Mouse (Mus musculus): ENCODE results near the gene Gm11939.
A peak's percentile ranks its signal among the peaks of the same experiment; 100 is the strongest.
"Not testable (repeated sequence)": the region's sequence is repeated elsewhere in the genome, so short reads cannot be mapped to it uniquely, and the experiment has no call there.

The Gm11939 gene

DNA sequence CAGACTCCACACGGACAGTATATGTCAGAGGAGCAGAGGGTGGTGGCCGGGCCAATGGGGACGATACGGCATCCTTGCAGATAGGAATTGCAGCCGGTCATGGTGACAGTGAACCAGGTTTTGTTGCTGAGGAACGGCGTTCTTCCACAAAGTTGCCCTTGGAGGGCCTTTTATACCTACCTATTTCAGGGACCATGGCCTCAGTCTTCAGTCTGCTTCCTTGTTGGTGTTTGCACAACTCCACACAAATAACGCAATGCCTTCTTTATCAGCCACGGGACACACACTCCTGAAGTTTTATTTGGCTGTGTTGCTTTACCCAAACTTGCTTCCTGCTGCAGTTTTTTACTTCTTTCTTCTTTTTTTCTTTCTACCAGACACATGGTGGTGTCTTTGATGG lies at the start of gene Gm11939:
TSS of gene Gm11939 (minus strand) at position 101 of the 400 bp plus-strand sequence.
- no peak for DNase-seq (ENCODE audit: extremely low spot score, low spot score)

DNA sequence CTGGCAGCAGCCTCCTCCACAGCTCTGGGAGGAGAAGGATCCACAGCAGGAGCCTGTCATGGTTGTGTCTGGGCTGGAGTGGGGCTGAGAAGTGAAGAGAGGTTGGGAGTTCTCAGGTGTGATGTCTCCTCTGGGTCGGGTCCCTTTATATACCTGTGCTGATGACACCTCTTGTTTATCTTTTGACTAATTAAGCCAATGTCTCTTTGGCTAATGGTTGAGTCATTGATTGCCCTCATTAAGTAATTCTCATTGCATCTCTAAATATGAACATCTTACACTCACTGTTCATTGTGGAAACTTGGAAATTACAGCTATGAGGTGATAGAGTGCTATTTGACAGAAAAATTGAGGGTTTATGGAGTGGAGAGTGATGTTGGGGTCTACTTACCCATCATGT lies 43.9 kb upstream of the Gm11939 start, which contains the start of gene Gm11938:
TSS of gene Gm11938 (minus strand) at position 101 of the 400 bp plus-strand sequence.
- DNase-seq (ENCODE audit: extremely low spot score, low spot score), result not testable (repeated sequence)

DNA sequence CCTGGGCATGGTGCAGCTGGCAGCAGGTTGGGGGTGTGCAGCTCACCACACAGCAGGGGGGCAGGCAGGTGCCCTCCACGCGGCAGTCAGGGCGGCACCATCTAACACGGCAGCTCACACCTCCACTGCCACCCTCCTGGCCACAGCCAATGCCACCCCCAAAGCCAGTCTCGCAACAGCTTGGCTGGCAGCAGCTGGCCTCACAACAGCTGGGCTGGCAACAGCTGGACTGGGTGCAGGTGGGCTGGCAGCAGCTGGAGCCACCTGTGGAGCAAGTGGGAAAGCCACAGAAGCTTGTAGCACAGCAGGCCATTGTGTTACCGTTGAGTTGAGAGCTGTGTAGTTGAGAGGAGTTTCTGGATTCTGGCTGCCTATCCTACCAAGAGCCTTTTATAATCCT lies 38.5 kb upstream of the Gm11939 start, which contains the start of gene Krtap9-3:
TSS of gene Krtap9-3 (minus strand) at position 364 of the 400 bp plus-strand sequence.
- not testable (repeated sequence) for DNase-seq (ENCODE audit: extremely low spot score, low spot score)

DNA sequence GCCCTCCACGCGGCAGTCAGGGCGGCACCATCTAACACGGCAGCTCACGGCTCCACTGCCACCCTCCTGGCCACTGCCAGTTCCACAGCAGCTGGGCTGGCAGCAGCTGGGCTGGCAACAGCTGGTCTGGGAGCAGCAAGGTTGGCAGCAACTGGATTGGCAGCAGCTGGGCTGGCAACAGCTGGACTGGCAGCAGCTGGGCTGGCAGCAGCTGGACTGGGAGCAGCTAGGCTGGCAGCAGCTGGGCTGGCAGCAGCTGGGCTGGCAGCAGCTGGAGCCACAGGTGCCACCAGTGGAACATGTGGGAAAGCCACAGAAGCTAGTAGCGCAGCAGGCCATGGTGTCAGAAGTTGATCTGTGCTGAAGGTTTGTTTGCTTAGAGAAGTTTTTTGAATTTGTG lies 31.7 kb upstream of the Gm11939 start, which contains the start of gene Krtap1-3:
TSS of gene Krtap1-3 (minus strand) at position 359 of the 400 bp plus-strand sequence.
- DNase-seq (ENCODE audit: extremely low spot score, low spot score), result no peak

DNA sequence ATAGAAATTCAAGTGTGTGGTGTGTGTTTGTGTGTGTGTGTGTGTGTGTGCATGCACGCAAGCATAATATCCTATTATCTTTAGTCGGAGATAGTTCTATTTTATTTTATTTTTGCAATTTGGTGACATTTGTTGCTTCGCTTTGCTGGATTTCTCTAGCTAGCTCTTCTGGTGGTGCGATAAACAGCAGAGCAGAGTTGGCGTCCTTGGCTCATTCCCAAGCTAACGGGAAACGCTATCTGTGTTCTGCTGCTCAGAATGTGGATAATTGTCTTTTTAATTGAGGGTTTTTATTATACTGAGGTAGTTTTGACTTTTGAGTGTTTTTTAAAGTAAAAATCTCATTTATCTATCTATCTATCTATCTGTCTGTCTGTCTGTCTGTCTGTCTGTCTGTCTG lies 25.8 kb upstream of the Gm11939 start:
- DNase-seq (ENCODE audit: extremely low spot score, low spot score), result no peak

DNA sequence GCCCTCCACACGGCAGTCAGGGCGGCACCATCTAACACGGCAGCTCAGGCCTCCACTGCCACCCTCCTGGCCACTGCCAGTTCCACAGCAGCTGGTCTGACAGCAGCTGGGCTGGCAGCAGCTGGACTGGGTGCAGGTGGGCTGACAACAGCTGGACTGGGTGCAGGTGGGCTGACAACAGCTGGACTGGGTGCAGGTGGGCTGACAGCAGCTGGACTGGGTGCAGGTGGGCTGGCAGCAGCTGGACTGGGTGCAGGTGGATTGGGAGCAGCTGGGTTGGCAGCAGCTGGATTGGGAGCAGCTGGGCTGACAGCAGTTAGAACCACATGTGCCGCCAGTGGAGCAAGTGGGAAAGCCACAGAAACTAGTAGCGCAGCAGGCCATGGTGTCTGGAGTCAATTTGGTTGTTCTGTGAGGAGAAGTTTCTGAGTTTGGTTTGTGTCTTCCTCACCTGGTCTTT lies 24.0 kb upstream of the Gm11939 start, which contains the start of gene Krtap1-4:
TSS of gene Krtap1-4 (minus strand) at position 410 of the 460 bp plus-strand sequence.
- no peak for DNase-seq (ENCODE audit: extremely low spot score, low spot score)

DNA sequence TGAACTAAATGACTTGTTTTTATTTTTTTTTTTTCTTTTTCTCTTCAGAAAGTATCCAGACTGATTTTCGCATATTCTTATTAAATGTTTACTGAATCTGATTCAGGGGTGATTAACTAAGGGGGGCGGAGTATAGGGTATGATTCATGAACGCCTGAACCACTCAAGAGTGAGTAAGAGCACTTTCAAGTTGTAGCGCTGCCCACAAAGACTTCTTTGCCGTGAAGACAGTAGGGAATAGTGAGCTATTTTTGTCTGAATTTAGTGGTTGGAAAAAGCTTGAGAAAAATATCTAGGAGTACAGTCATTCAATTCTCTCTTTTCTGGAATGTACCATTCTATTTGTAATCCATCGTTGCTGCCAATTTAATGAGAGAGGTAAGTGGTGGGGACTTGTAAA lies 22.3 kb upstream of the Gm11939 start:
- no peak for DNase-seq (ENCODE audit: extremely low spot score, low spot score)

DNA sequence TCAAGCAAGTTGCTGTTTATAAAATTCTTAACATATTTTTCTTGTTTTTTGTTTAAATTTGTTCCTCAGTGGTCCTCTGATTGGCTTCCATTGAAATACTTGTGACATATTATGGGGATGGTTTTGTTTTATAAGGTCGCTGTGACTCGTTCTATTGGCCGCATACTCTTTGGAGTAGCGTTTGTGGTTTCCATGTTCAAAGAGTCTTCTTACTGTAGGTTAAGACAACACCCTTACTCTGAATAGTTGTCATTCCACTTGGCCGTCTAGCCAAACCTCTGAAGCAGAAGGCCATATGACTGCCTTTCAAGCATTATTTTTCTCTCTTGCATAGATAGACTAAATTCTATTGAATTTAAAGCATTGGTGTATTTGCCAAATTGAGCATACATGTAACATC lies 21.8 kb upstream of the Gm11939 start:
- no peak for DNase-seq (ENCODE audit: extremely low spot score, low spot score)

DNA sequence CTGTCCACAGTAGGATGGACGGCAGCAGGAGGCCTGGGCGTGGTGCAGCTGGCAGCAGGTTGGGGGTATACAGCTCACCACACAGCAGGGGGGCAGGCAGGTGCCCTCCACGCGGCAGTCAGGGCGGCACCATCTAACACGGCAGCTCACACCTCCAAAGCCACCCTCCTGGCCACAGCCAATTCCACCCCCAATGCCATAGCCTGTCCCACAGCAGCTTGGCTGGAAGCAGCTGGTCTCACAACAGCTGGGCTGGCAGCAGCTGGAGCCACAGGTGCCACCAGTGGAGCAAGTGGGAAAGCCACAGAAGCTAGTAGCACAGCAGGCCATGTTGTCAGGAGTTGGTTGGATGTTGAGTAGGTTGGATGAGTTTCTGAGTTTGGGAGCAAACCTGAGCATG lies 21.4 kb upstream of the Gm11939 start, which contains the start of gene Krtap1-5:
TSS of gene Krtap1-5 (minus strand) at position 381 of the 400 bp plus-strand sequence.
- no peak for DNase-seq (ENCODE audit: extremely low spot score, low spot score)

DNA sequence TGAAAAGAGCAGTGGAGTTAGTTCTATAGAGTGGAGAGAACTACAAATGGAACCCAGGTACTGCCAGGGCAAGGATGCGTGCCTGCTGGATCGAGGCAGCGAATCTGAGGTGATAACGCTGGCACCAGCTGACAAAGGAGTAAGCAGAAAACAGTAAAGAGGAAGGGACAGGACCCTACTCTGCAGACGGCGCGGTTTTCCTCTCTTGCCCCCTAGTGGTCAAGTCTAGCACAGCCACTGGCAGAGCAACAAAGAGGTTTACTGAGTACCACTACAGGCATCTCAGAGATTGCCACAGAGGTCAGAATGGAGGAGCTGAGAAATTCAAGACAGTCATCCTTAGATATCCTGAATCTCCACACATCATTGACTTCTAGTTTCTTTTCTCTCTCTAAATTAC lies 14.8 kb upstream of the Gm11939 start:
- DNase-seq (ENCODE audit: extremely low spot score, low spot score), result peak; percentile 80

DNA sequence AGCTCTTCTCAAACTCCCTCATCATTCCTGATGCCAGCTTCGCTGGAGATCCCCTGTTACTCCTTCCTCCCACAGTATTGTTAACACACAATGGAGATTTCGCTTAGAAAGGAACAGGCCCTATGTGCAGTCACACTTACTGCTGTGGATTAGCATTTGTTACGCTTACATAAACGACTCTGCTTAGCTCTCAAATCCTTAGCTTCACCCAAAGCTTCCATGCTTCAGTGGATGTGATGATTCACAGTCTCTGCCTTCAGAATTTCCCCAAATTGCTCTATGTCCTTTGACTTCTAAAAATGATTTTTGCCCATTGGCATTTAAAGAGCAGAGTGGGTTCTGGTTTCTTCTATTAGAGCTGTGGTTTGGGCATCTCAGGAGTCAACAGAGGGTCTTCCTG lies 13.9 kb upstream of the Gm11939 start:
- DNase-seq (ENCODE audit: extremely low spot score, low spot score), result no peak

DNA sequence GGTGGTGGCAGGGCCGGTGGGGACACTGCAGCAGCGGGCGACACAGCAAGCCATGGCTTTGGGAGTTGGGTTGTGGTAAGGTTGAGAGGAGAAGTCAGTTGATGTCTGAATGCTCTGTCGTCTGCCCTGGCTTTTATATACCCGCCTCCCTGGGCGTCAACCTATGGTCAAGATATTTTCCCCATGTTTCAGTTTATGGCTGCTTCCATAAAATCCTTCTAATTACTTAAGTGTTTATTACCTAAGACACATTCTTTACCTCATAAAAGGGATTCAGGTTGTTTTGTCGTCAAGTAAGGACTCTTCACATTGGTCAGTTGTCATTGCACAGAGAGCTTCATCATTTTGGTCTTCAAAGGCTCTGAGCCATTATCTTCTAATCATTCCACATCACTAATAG lies 7.3 kb upstream of the Gm11939 start, which contains the start of gene Krtap3-1:
TSS of gene Krtap3-1 (minus strand) at position 101 of the 400 bp plus-strand sequence.
- DNase-seq (ENCODE audit: extremely low spot score, low spot score), result no peak

DNA sequence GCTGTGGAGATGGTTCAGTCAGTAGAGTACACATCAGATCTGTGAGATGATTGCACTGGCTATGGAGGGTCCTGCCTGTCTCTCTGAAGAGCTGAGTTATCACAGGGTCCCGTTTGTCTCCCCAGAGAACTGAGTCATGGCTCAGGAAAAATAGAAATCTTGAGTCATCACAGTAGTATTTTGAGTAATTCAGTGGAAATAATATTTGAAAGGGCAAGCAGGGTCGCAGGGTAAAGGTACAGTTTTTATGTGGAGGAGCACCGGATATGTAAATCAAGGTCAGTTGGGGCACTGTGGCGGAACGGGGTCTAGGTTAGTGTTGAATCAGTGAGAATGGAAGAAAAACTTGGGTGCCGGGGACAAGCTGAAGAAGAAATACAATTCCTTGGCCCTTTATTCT lies 3.3 kb upstream of the Gm11939 start:
- DNase-seq (ENCODE audit: extremely low spot score, low spot score), result no peak

DNA sequence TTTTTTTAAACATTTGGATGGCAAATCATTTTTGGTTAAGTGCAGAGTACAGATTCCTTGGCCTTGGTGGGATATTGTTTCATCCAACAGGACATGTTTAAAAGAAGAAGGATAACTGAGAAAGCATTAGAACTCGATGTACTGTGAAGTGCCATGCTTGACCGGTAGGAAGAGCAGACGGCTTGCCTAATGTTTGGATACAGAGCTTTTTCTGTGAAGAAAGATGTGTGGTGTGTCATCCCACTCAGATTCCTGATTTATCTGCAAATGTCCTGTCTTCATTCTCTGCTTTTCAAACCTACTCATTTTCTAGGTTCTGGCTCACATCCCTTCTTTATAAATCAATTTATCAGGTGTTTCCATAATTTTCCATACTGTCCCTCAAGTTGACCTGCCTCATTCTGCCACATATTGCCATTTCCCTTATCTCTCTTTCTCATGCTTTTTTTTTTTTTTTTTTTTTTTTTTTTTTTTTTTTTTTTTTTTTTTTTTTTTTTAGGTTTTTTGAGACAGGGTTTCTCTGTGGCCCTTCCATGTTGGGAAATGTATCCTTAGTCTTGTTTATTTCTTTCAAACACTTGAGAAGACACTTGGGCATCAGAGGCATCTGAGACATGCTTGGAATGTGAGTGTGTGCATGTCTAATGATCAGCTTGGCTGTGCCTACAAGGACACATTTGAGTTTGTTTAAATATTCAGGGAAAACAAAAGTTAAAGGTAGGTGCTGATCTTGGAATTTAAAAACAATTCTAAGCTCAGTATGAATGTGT lies 1.1 kb downstream of the Gm11939 start:
- no peak for DNase-seq (ENCODE audit: extremely low spot score, low spot score)

DNA sequence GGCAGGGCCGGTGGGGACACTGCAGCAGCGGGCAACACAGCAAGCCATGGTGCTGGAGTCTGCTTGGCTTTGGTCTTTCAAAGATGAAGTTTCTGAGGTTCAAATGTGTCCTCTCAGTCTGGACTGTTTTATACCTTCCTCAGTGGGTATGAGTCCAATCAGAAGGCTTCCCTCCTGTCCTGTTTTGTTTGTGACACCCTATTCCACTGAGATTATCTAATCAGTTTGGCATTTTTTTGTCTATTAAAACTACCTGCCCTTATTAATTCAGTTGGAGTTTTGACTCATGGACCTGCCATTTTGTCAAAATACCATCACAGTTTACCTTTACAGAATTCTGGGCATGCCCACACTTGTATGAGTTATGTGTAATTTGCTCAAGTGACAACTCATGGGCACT lies 2.5 kb downstream of the Gm11939 start, which contains the start of gene Krtap3-2:
TSS of gene Krtap3-2 (minus strand) at position 101 of the 400 bp plus-strand sequence.
- DNase-seq (ENCODE audit: extremely low spot score, low spot score), result no peak

DNA sequence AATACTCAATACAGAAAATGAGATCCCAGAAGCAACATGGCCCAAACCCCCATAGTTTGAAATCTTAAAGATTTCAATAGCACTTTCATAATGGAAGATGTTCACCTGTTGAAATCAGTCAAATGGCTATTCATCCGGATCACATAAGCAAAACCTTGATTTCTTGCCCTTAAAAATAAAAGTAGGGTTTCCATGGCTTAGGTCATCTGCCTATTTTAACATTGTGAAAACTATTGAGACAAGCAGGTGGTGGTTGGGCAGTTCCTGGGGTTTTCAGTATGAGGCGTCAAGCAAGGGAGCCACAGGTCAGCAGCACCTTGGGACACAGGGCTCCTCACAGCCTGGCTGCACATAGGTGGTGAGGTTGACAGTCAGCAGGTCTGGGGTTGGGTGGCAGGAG lies 3.1 kb downstream of the Gm11939 start:
- no peak for DNase-seq (ENCODE audit: extremely low spot score, low spot score)

DNA sequence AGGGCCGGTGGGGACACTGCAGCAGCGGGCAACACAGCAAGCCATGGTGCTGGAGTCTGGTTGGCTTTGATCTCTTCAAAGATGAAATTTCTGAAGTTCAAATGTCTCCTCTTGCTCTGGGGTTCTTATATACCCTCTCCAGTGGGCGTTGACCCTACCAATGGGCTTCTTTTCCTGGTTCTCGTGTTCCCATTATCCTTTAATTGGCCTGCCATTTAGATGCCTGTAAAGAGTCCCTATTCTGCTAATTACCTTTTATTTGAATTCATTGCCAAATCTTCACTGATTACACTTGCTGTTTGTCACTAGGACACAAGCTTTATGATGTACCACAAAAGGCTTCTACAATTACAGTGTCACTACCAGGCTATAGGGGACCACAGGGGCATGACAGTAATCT lies 8.5 kb downstream of the Gm11939 start, which contains the start of gene Krtap3-3:
TSS of gene Krtap3-3 (minus strand) at position 101 of the 400 bp plus-strand sequence.
- DNase-seq (ENCODE audit: extremely low spot score, low spot score), result no peak

DNA sequence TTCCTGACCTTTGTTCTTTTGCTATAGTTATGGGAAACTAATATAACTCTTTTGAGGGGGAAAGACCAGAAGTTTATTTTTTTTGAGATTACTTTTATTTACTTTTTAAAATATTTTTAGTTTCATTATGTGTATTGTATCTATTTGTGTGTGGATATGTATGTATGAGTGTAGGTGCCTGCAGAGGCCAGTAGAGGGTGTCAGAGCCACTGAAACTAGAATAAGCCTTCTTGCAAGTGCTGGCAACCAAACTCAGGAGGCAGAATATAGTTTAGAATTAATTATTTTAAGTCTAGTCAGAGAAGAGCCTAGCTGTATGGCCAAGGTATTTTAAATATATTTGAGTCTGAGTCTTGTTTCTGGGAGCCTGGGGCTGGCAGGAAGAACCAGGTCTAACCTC lies 11.4 kb downstream of the Gm11939 start:
- no peak for DNase-seq (ENCODE audit: extremely low spot score, low spot score)

DNA sequence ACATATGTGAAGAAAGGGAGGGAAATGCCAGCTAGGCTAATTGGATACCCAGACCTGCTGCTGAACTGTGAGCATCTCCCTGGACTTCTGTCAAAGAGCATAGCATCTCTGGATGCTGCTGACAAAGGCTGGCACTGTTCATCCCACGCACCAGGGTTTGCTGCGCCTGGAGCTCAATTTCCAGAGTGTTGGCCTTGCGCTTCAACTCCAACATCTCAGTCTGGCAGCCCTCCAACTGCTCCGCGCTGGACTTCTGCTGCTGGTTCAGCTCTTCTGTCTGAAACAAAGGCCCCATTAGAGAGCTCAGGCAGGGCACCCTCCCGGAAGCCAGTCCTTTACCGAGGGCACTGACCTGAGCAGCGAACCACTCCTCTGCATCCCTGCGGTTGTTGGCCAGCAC lies 19.5 kb downstream of the Gm11939 start:
- DNase-seq (ENCODE audit: extremely low spot score, low spot score), result no peak

DNA sequence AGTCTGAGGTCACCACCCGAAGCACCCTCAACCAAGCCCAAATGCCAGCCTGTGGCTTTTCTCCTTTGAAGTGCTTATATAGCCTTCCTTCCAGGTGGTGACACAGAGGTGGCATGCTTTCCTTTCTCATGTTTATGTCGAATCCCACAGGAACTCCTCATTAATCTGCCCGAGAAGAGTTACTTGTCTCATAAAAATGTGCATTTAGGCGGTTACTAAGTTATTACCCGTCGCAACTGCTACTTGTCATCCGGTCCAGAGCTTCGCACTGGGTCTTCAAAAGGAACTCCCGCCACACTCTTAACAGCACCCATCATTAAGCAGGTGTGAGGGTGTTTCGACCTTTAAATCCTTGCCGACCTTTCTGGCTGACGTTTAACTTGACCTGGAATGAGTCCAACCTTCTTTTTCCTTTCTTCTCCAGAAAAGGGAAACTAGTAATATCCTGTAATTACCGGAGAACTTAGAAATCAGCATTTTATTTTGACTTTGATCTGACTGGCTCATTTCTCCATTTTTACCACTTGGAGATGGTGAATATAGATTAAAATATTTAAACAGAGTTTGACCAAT lies 37.9 kb downstream of the Gm11939 start, which contains the start of gene Krt39:
TSS of gene Krt39 (minus strand) at position 51 of the 573 bp plus-strand sequence.
- no peak for DNase-seq (ENCODE audit: extremely low spot score, low spot score)

DNA sequence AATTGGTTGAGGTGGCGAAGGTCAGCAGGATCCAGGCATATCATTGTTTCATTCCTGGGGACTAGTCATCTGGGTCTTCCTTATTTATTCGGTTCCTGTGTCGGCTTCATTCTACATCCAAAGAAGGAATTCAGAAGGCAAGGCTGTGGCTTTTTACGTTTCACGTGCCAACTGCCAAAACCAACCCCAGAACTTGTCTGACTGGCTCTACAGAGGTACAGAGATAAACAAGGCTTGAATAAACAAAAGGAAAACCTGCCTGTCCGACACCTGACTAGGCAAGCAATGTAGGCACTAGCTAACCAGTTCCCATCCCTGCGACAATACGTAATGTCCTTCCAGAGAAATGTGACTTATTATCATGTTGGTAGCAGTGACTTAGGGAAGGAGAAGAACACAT lies 45.2 kb downstream of the Gm11939 start:
- DNase-seq (ENCODE audit: extremely low spot score, low spot score), result no peak
